Mouse (Mus musculus): Measurements from ENCODE around the gene Tubb4a.

Tubb4a gene

GRCm38 (mm10) chr17:57102276-57102675 lies 14.7 kb upstream of the Tubb4a start:
- no peak for DNase-seq (ENCODE audit: low spot score)

- DNase-seq (ENCODE audit: low spot score) = peak; percentile 53
Measured at GRCm38 (mm10) chr17:57099629-57100325, 12.2 kb upstream of the Tubb4a start.

GRCm38 (mm10) chr17:57098321-57098720 lies 10.7 kb upstream of the Tubb4a start:
- no peak for DNase-seq (ENCODE audit: low spot score)

- peak; percentile 65 for DNase-seq (ENCODE audit: low spot score)
Measured at GRCm38 (mm10) chr17:57096623-57096920, 9.0 kb upstream of the Tubb4a start.

GRCm38 (mm10) chr17:57095855-57096622 lies 8.5 kb upstream of the Tubb4a start:
- peak; percentile 49 for DNase-seq (ENCODE audit: low spot score)

- peak; percentile 34 for DNase-seq (ENCODE audit: low spot score)
Measured at GRCm38 (mm10) chr17:57094222-57094621, 6.6 kb upstream of the Tubb4a start.

- DNase-seq (ENCODE audit: low spot score) = no peak
Measured at GRCm38 (mm10) chr17:57085970-57086757, 1.4 kb downstream of the Tubb4a start.

GRCm38 (mm10) chr17:57082481-57082880 lies 5.1 kb downstream of the Tubb4a start:
- DNase-seq (ENCODE audit: low spot score) = no peak

GRCm38 (mm10) chr17:57081234-57081842 lies 6.2 kb downstream of the Tubb4a start:
- DNase-seq (ENCODE audit: low spot score) = no peak

- DNase-seq (ENCODE audit: low spot score) = no peak
Measured at GRCm38 (mm10) chr17:57079919-57080318, 7.7 kb downstream of the Tubb4a start.

GRCm38 (mm10) chr17:57078336-57078735 lies 9.2 kb downstream of the Tubb4a start, which contains the start of gene Dennd1c:
Dennd1c (minus strand) TSS chr17:57078514.
- DNase-seq (ENCODE audit: low spot score) = no peak

- DNase-seq (ENCODE audit: low spot score) = no peak
Measured at GRCm38 (mm10) chr17:57076916-57077315, 10.7 kb downstream of the Tubb4a start.

- no peak for DNase-seq (ENCODE audit: low spot score)
Measured at GRCm38 (mm10) chr17:57070699-57071098, 16.9 kb downstream of the Tubb4a start.

GRCm38 (mm10) chr17:57070272-57070671 lies 17.3 kb downstream of the Tubb4a start:
- no peak for DNase-seq (ENCODE audit: low spot score)

- DNase-seq (ENCODE audit: low spot score) = peak; percentile 27
Measured at GRCm38 (mm10) chr17:57066908-57067307, 20.7 kb downstream of the Tubb4a start.

- no peak for DNase-seq (ENCODE audit: low spot score)
Measured at GRCm38 (mm10) chr17:57063031-57063430, 24.6 kb downstream of the Tubb4a start.

- no peak for DNase-seq (ENCODE audit: low spot score)
Measured at GRCm38 (mm10) chr17:57062548-57062947, 25.0 kb downstream of the Tubb4a start.

GRCm38 (mm10) chr17:57062011-57062521 lies 25.5 kb downstream of the Tubb4a start:
- no peak for DNase-seq (ENCODE audit: low spot score)

GRCm38 (mm10) chr17:57061069-57061468 lies 26.5 kb downstream of the Tubb4a start:
- no peak for DNase-seq (ENCODE audit: low spot score)

GRCm38 (mm10) chr17:57060231-57060801 lies 27.3 kb downstream of the Tubb4a start:
- peak; percentile 94 for DNase-seq (ENCODE audit: low spot score)

GRCm38 (mm10) chr17:57059486-57059977 lies 28.1 kb downstream of the Tubb4a start, which contains the start of gene Slc25a23:
Slc25a23 (minus strand) TSS chr17:57059863.
- DNase-seq (ENCODE audit: low spot score) = peak; percentile 21
